Mouse (Mus musculus): ENCODE measurements around the gene Cd247. TPM values are rescaled to one million over a fixed set of nuclear protein-coding genes. Genes with fewer than 3 reads are reported as not detected.

The Cd247 gene
- polyA plus RNA-seq, 1 experiment = 0.29 TPM

GRCm38 (mm10) chr1:165828615-165829014 is 40.1 kb downstream of the Cd247 start:
- Histone ChIP-seq H3K4me1 (ENCODE audit: control insufficient read depth, insufficient read depth, low read length) (no peaks in the 10 kb centered on the region), H3K27ac (ENCODE audit: insufficient read depth, low read length) (no peak overlapping the region), H3K27me3 (ENCODE audit: control insufficient read depth, insufficient read depth, low read length) (no peaks in the 10 kb centered on the region; the same call in 1 of the 2 replicates), H3K4me3 (replicated peaks; ENCODE audit: insufficient read depth, low read depth, low read length) (no peak overlapping the region)
- WGBS = 94% methylated on average over 6 of the region's 6 CpGs
- DNase-seq = no peak
- TF ChIP-seq POLR2A (IDR thresholded peaks at IDR 0.05; ENCODE audit: borderline replicate concordance, insufficient read depth, low read length) (no peak), CTCF (IDR thresholded peaks at IDR 0.05; ENCODE audit: borderline replicate concordance, insufficient read depth, low read depth, low read length) (no peak)

- no peaks in the 10 kb centered on the region for H3K4me1 ChIP-seq (ENCODE audit: control insufficient read depth, insufficient read depth, low read length)
- TF ChIP-seq POLR2A (IDR thresholded peaks at IDR 0.05; ENCODE audit: borderline replicate concordance, insufficient read depth, low read length) (no peak), CTCF (IDR thresholded peaks at IDR 0.05; ENCODE audit: borderline replicate concordance, insufficient read depth, low read depth, low read length) (no peak)
- H3K27ac ChIP-seq (ENCODE audit: insufficient read depth, low read length) = no peak overlapping the region
- DNase-seq = no peak
- H3K4me3 ChIP-seq (replicated peaks; ENCODE audit: insufficient read depth, low read depth, low read length) = no peak overlapping the region
- 85% methylated on average over 5 of the region's 5 CpGs for WGBS
- no peaks in the 10 kb centered on the region; the same call in 1 of the 2 replicates for H3K27me3 ChIP-seq (ENCODE audit: control insufficient read depth, insufficient read depth, low read length)
Observed at GRCm38 (mm10) chr1:165829890-165830289, 41.4 kb downstream of the Cd247 start.

- no peaks in the 10 kb centered on the region for H3K4me1 ChIP-seq (ENCODE audit: control insufficient read depth, insufficient read depth, low read length)
- WGBS = 38% methylated on average over 4 of the region's 4 CpGs
- DNase-seq = no peak
- H3K27ac ChIP-seq (ENCODE audit: insufficient read depth, low read length) = no peak overlapping the region
- TF ChIP-seq CTCF (IDR thresholded peaks at IDR 0.05; ENCODE audit: borderline replicate concordance, insufficient read depth, low read depth, low read length) (no peak), POLR2A (IDR thresholded peaks at IDR 0.05; ENCODE audit: borderline replicate concordance, insufficient read depth, low read length) (no peak)
- H3K27me3 ChIP-seq (ENCODE audit: control insufficient read depth, insufficient read depth, low read length) = no peaks in the 10 kb centered on the region
- no peak overlapping the region for H3K4me3 ChIP-seq (replicated peaks; ENCODE audit: insufficient read depth, low read depth, low read length)
Observed at GRCm38 (mm10) chr1:165833244-165833643, 44.8 kb downstream of the Cd247 start.

GRCm38 (mm10) chr1:165833910-165834632 is 45.6 kb downstream of the Cd247 start:
- no peak for TF ChIP-seq POLR2A (IDR thresholded peaks at IDR 0.05; ENCODE audit: borderline replicate concordance, insufficient read depth, low read length)
- TF ChIP-seq CTCF (IDR thresholded peaks at IDR 0.05; ENCODE audit: borderline replicate concordance, insufficient read depth, low read depth, low read length) = no peak
- no peaks in the 10 kb centered on the region for H3K4me1 ChIP-seq (ENCODE audit: control insufficient read depth, insufficient read depth, low read length)
- 41% methylated on average over 17 of the region's 17 CpGs for WGBS
- no peak overlapping the region for H3K27ac ChIP-seq (ENCODE audit: insufficient read depth, low read length)
- no peaks in the 10 kb centered on the region for H3K27me3 ChIP-seq (ENCODE audit: control insufficient read depth, insufficient read depth, low read length)
- no peak overlapping the region for H3K4me3 ChIP-seq (replicated peaks; ENCODE audit: insufficient read depth, low read depth, low read length)
- DNase-seq = no peak

- Histone ChIP-seq H3K4me1 (ENCODE audit: control insufficient read depth, insufficient read depth, low read length) (no peaks in the 10 kb centered on the region), H3K27ac (ENCODE audit: insufficient read depth, low read length) (no peak overlapping the region), H3K27me3 (ENCODE audit: control insufficient read depth, insufficient read depth, low read length) (no peaks in the 10 kb centered on the region), H3K4me3 (replicated peaks; ENCODE audit: insufficient read depth, low read depth, low read length) (no peak overlapping the region)
- WGBS = 54% methylated on average over 12 of the region's 12 CpGs
- no peak for TF ChIP-seq POLR2A (IDR thresholded peaks at IDR 0.05; ENCODE audit: borderline replicate concordance, insufficient read depth, low read length)
- no peak for TF ChIP-seq CTCF (IDR thresholded peaks at IDR 0.05; ENCODE audit: borderline replicate concordance, insufficient read depth, low read depth, low read length)
- no peak for DNase-seq
Observed at GRCm38 (mm10) chr1:165834633-165834975, 46.1 kb downstream of the Cd247 start.

GRCm38 (mm10) chr1:165836461-165836860 is 48.0 kb downstream of the Cd247 start:
- no peaks in the 10 kb centered on the region; the same call in 1 of the 2 replicates for H3K27me3 ChIP-seq (ENCODE audit: control insufficient read depth, insufficient read depth, low read length)
- no peak overlapping the region for H3K27ac ChIP-seq (ENCODE audit: insufficient read depth, low read length)
- WGBS = 29% methylated on average over 6 of the region's 6 CpGs
- TF ChIP-seq POLR2A (IDR thresholded peaks at IDR 0.05; ENCODE audit: borderline replicate concordance, insufficient read depth, low read length) (no peak), CTCF (IDR thresholded peaks at IDR 0.05; ENCODE audit: borderline replicate concordance, insufficient read depth, low read depth, low read length) (no peak)
- DNase-seq = no peak
- no peaks in the 10 kb centered on the region for H3K4me1 ChIP-seq (ENCODE audit: control insufficient read depth, insufficient read depth, low read length)
- no peak overlapping the region for H3K4me3 ChIP-seq (replicated peaks; ENCODE audit: insufficient read depth, low read depth, low read length)

GRCm38 (mm10) chr1:165837546-165837945 is 49.1 kb downstream of the Cd247 start:
- WGBS = 39% methylated on average over 8 of the region's 8 CpGs
- TF ChIP-seq POLR2A (IDR thresholded peaks at IDR 0.05; ENCODE audit: borderline replicate concordance, insufficient read depth, low read length) (no peak), CTCF (IDR thresholded peaks at IDR 0.05; ENCODE audit: borderline replicate concordance, insufficient read depth, low read depth, low read length) (no peak)
- Histone ChIP-seq H3K4me1 (ENCODE audit: control insufficient read depth, insufficient read depth, low read length) (no peaks in the 10 kb centered on the region), H3K27ac (ENCODE audit: insufficient read depth, low read length) (no peak overlapping the region), H3K4me3 (replicated peaks; ENCODE audit: insufficient read depth, low read depth, low read length) (no peak overlapping the region), H3K27me3 (ENCODE audit: control insufficient read depth, insufficient read depth, low read length) (no peaks in the 10 kb centered on the region; the same call in 1 of the 2 replicates)
- no peak for DNase-seq

GRCm38 (mm10) chr1:165839201-165839600 is 50.7 kb downstream of the Cd247 start:
- 43% methylated on average over 4 of the region's 4 CpGs for WGBS

More at GRCm38 (mm10) chr1:165839201-165839600, 50.7 kb downstream of the Cd247 start:
- no peak for TF ChIP-seq POLR2A (IDR thresholded peaks at IDR 0.05; ENCODE audit: borderline replicate concordance, insufficient read depth, low read length)
- no peak for TF ChIP-seq CTCF (IDR thresholded peaks at IDR 0.05; ENCODE audit: borderline replicate concordance, insufficient read depth, low read depth, low read length)
- H3K27me3 ChIP-seq (ENCODE audit: control insufficient read depth, insufficient read depth, low read length) = peaks cover 2% of the 10 kb centered on the region; the same call in 1 of the 2 replicates
- no peak overlapping the region for H3K4me3 ChIP-seq (replicated peaks; ENCODE audit: insufficient read depth, low read depth, low read length)
- no peak overlapping the region for H3K27ac ChIP-seq (ENCODE audit: insufficient read depth, low read length)
- DNase-seq = no peak
- peaks cover 2% of the 10 kb centered on the region; the same call in 1 of the 2 replicates for H3K4me1 ChIP-seq (ENCODE audit: control insufficient read depth, insufficient read depth, low read length)

Measured in cerebellum, adult 2 months (tissue).